Mouse (Mus musculus) liver, embryonic 16.5 days (tissue): ENCODE results near the gene 4930558K02Rik. TPM values are rescaled to one million over a fixed set of nuclear protein-coding genes. Genes with fewer than 3 reads are reported as not detected.

Experiments used
- ATAC-seq: fragments of 200-750 bp; cut with Nextera tagmentation; 2 replicates; pipeline ENCODE4 v1.8.0; 2017; ENCODE audit warnings: low read depth, mild to moderate bottlenecking, moderate number of reproducible peaks, moderate library complexity
- H3K27ac ChIP-seq: fragments of 300-500 bp; sonication (generic); 2 replicates; pipeline ENCODE4 v1.5.1; 2014; ENCODE audit warnings: mild to moderate bottlenecking, low read length
- H3K27me3 ChIP-seq: fragments of 300-500 bp; sonication (generic); 2 replicates; pipeline ENCODE4 v1.6.1; 2014; ENCODE audit warnings: low read depth, low read length, mixed read lengths; ENCODE audit not compliant: control insufficient read depth, insufficient read depth
- H3K36me3 ChIP-seq: fragments of 300-500 bp; sonication (generic); 2 replicates; pipeline ENCODE4 v1.6.1; 2014; ENCODE audit warnings: mild to moderate bottlenecking; ENCODE audit not compliant: control insufficient read depth, insufficient read depth
- H3K4me1 ChIP-seq: fragments of 300-500 bp; sonication (generic); 2 replicates; pipeline ENCODE4 v1.6.1; 2014; ENCODE audit warnings: low read depth, low read length, mixed read lengths; ENCODE audit not compliant: control insufficient read depth
- H3K4me2 ChIP-seq: fragments of 300-500 bp; sonication (generic); 2 replicates; pipeline ENCODE4 v1.6.1; 2014; ENCODE audit warnings: low read depth, low read length, mixed read lengths
- H3K4me3 ChIP-seq: fragments of 300-500 bp; sonication (generic); 2 replicates; pipeline ENCODE4 v1.5.1; 2014; ENCODE audit warnings: low read depth, mild to moderate bottlenecking, low read length
- H3K9ac ChIP-seq: fragments of 300-500 bp; sonication (generic); 2 replicates; pipeline ENCODE4 v1.6.1; 2014; ENCODE audit warnings: low read depth, low read length
- H3K9me3 ChIP-seq: fragments of 300-500 bp; sonication (generic); replicated peaks from 2 replicates; pipeline ENCODE4 v1.6.1; 2016; ENCODE audit warnings: low read length; ENCODE audit not compliant: control insufficient read depth
- WGBS: fragments of 180-500 bp; shearing (Covaris S2); extraction: QIAGEN DNeasy Blood & Tissue Kit; methylation state at CpG from one replicate; pipeline ENCODE4 v1.1.7; 2014; ENCODE audit not compliant: insufficient replicate concordance; 5-methylcytosine and 5-hydroxymethylcytosine counted together
- polyA plus RNA-seq: library from polyadenylated mRNA; unstranded; fragments of >200 nt; fragmentation: Nextera tagmentation; extraction: Ambion mirVana; gene quantifications from 2 replicates; pipeline ENCODE4 v1.2.1, GENCODE M21; 2015

4930558K02Rik gene
- polyA plus RNA-seq, 1 experiment from 2014 or later, result not detected

- Histone ChIP-seq H3K27ac (no peak overlapping the region), H3K9ac (no peak overlapping the region), H3K4me2 (no peak overlapping the region), H3K4me1 (peaks cover 3% of the 10 kb centered on the region), H3K36me3 (no peaks in the 10 kb centered on the region), H3K9me3 (no peaks in the 10 kb centered on the region), H3K4me3 (no peak overlapping the region), H3K27me3 (no peaks in the 10 kb centered on the region)
- 69% methylated on average over 2 of the region's 2 CpGs for WGBS
- ATAC-seq, result no peak
Observed at GRCm38 (mm10) chr1:161967936-161968335, 11.5 kb downstream of the 4930558K02Rik start.

GRCm38 (mm10) chr1:161962465-161963377, 16.7 kb downstream of the 4930558K02Rik start:
- no peaks in the 10 kb centered on the region for H3K9me3 ChIP-seq
- no peaks in the 10 kb centered on the region for H3K4me1 ChIP-seq
- H3K27ac ChIP-seq, result no peak overlapping the region
- no peaks in the 10 kb centered on the region for H3K27me3 ChIP-seq
- no peak overlapping the region for H3K9ac ChIP-seq
- H3K4me2 ChIP-seq, result no peak overlapping the region
- no peak overlapping the region for H3K4me3 ChIP-seq
- no peaks in the 10 kb centered on the region for H3K36me3 ChIP-seq
- 46% methylated on average over 3 of the region's 3 CpGs for WGBS
- peak; percentile 60; the same call in 1 of the 2 replicates for ATAC-seq

GRCm38 (mm10) chr1:161957964-161958950, 21.2 kb downstream of the 4930558K02Rik start:
- H3K4me3 ChIP-seq, result no peak overlapping the region
- H3K27ac ChIP-seq, result no peak overlapping the region
- peak; percentile 37 for ATAC-seq
- H3K4me2 ChIP-seq, result no peak overlapping the region
- H3K9ac ChIP-seq, result no peak overlapping the region
- H3K4me1 ChIP-seq, result peaks cover 2% of the 10 kb centered on the region; the same call in 1 of the 2 replicates
- no peaks in the 10 kb centered on the region for H3K9me3 ChIP-seq
- no peaks in the 10 kb centered on the region for H3K27me3 ChIP-seq
- no peaks in the 10 kb centered on the region for H3K36me3 ChIP-seq
- 69% methylated on average over 19 of the region's 19 CpGs for WGBS

GRCm38 (mm10) chr1:161955846-161956245, 23.6 kb downstream of the 4930558K02Rik start:
- no peaks in the 10 kb centered on the region for H3K27me3 ChIP-seq
- no peak overlapping the region for H3K4me3 ChIP-seq
- peaks cover 2% of the 10 kb centered on the region; the same call in 1 of the 2 replicates for H3K4me1 ChIP-seq
- H3K9me3 ChIP-seq, result no peaks in the 10 kb centered on the region
- ATAC-seq, result no peak
- H3K27ac ChIP-seq, result no peak overlapping the region
- H3K36me3 ChIP-seq, result no peaks in the 10 kb centered on the region
- no peak overlapping the region for H3K4me2 ChIP-seq
- H3K9ac ChIP-seq, result no peak overlapping the region
- WGBS, result 42% methylated on average over 5 of the region's 5 CpGs

- Histone ChIP-seq H3K27me3 (no peaks in the 10 kb centered on the region), H3K36me3 (no peaks in the 10 kb centered on the region), H3K9me3 (no peaks in the 10 kb centered on the region), H3K4me1 (peaks cover 2% of the 10 kb centered on the region; the same call in 1 of the 2 replicates), H3K9ac (no peak overlapping the region), H3K4me3 (no peak overlapping the region), H3K27ac (no peak overlapping the region), H3K4me2 (no peak overlapping the region)
- no peak for ATAC-seq
- WGBS, result 41% methylated on average over 1 of the region's 1 CpGs
Observed at GRCm38 (mm10) chr1:161952599-161952998, 26.8 kb downstream of the 4930558K02Rik start.

GRCm38 (mm10) chr1:161951009-161951779, 28.2 kb downstream of the 4930558K02Rik start:
- H3K9me3 ChIP-seq, result no peaks in the 10 kb centered on the region
- H3K27me3 ChIP-seq, result no peaks in the 10 kb centered on the region
- no peak for ATAC-seq
- 54% methylated on average over 5 of the region's 5 CpGs for WGBS
- H3K9ac ChIP-seq, result no peak overlapping the region
- H3K27ac ChIP-seq, result no peak overlapping the region
- H3K4me2 ChIP-seq, result no peak overlapping the region
- no peak overlapping the region for H3K4me3 ChIP-seq
- H3K36me3 ChIP-seq, result no peaks in the 10 kb centered on the region
- H3K4me1 ChIP-seq, result peaks cover 2% of the 10 kb centered on the region; the same call in 1 of the 2 replicates

GRCm38 (mm10) chr1:161942082-161942481, 37.4 kb downstream of the 4930558K02Rik start:
- no peak for ATAC-seq
- H3K9ac ChIP-seq, result no peak overlapping the region
- H3K4me3 ChIP-seq, result no peak overlapping the region
- no peaks in the 10 kb centered on the region for H3K36me3 ChIP-seq
- no peaks in the 10 kb centered on the region for H3K4me1 ChIP-seq
- H3K4me2 ChIP-seq, result no peak overlapping the region
- no peaks in the 10 kb centered on the region for H3K9me3 ChIP-seq
- no peak overlapping the region for H3K27ac ChIP-seq
- WGBS, result 79% methylated on average over 2 of the region's 2 CpGs
- H3K27me3 ChIP-seq, result no peaks in the 10 kb centered on the region

- Histone ChIP-seq H3K4me2 (no peak overlapping the region), H3K9ac (no peak overlapping the region), H3K27ac (no peak overlapping the region), H3K9me3 (no peaks in the 10 kb centered on the region), H3K4me1 (no peaks in the 10 kb centered on the region), H3K36me3 (no peaks in the 10 kb centered on the region), H3K27me3 (no peaks in the 10 kb centered on the region), H3K4me3 (no peak overlapping the region)
- WGBS, result 68% methylated on average over 4 of the region's 4 CpGs
- ATAC-seq, result no peak
Observed at GRCm38 (mm10) chr1:161932286-161932685, 47.1 kb downstream of the 4930558K02Rik start.
